Mouse (Mus musculus) heart, adult 2 months (tissue): ENCODE data around the gene Mettl27.

Experiments
- CTCF ChIP-seq: fragments of 200-600 bp; IDR thresholded peaks from 2 replicates; pipeline ENCODE4 v1.8.1; 2022; ENCODE audit warnings: antibody characterized with exemption, mild to moderate bottlenecking, moderate library complexity
- POLR2A ChIP-seq: fragments of 200-500 bp; IDR thresholded peaks from 2 replicates; pipeline ENCODE4 v1.6.1; 2011; ENCODE audit warnings: mild to moderate bottlenecking, low read depth, low read length, control low read depth; ENCODE audit not compliant: insufficient read depth

DNA sequence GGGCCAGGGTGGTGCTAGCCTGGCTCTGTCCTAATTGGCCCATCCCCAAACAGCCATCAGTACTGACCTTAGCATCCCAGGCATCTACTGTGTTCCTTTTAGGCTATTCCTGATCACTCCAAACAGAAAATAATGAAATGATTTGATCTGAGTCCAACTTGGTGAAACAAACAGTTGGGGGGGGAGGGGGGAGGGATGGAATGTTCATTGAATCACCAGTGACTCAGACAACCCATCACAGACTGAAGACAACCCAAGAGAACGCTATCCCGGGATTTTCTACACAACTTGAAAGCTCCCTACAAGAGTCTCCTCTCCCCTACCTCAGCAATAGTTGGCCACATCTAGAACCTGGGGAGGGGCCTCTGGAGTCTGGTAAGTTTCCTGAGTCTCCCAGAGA lies 20.3 kb upstream of the Mettl27 start:
- TF ChIP-seq CTCF (no peak), POLR2A (no peak)
